Mouse (Mus musculus) lung, postnatal 0 days (tissue): ENCODE results near the gene Cenpo. TPM values are rescaled to one million over a fixed set of nuclear protein-coding genes. Genes with fewer than 3 reads are reported as not detected.

Source experiments
- ATAC-seq: fragments of 200-750 bp; cut with Nextera tagmentation; 2 replicates; pipeline ENCODE4 v1.8.0; 2017; ENCODE audit warnings: moderate library complexity
- DNase-seq: peaks from one replicate; pipeline ENCODE4 v3.0.0-alpha.2; 2016; ENCODE audit warnings: low spot score
- H3K27ac ChIP-seq: fragments of 300-500 bp; sonication (generic); 2 replicates; pipeline ENCODE4 v1.5.1; 2014; ENCODE audit warnings: antibody characterized with exemption, mild to moderate bottlenecking, low read length, mixed read lengths
- H3K27me3 ChIP-seq: fragments of 300-500 bp; sonication (generic); replicated peaks from 2 replicates; pipeline ENCODE4 v1.6.1; 2014; ENCODE audit warnings: low read length, mixed read lengths; ENCODE audit not compliant: insufficient read depth
- H3K36me3 ChIP-seq: fragments of 300-500 bp; sonication (generic); 2 replicates; pipeline ENCODE4 v1.6.1; 2014; ENCODE audit warnings: low read length, mixed read lengths; ENCODE audit not compliant: insufficient read depth
- H3K4me1 ChIP-seq: fragments of 300-500 bp; sonication (generic); 2 replicates; pipeline ENCODE4 v1.6.1; 2014; ENCODE audit warnings: antibody characterized with exemption, low read depth, low read length, mixed read lengths; ENCODE audit not compliant: insufficient read depth
- H3K4me2 ChIP-seq: fragments of 300-500 bp; sonication (generic); replicated peaks from 2 replicates; pipeline ENCODE4 v1.6.1; 2014; ENCODE audit warnings: low read depth, mild to moderate bottlenecking, low read length, moderate library complexity, mixed read lengths
- H3K4me3 ChIP-seq: fragments of 300-500 bp; sonication (generic); 2 replicates; pipeline ENCODE4 v1.5.1; 2014; ENCODE audit warnings: low read depth, low read length
- H3K9ac ChIP-seq: fragments of 300-500 bp; sonication (generic); replicated peaks from 2 replicates; pipeline ENCODE4 v1.6.1; 2014; ENCODE audit warnings: low read depth, mild to moderate bottlenecking
- H3K9me3 ChIP-seq: fragments of 300-500 bp; sonication (generic); 2 replicates; pipeline ENCODE4 v1.6.1; 2016; ENCODE audit warnings: low read length, mixed read lengths
- CTCF ChIP-seq: IDR thresholded peaks from 2 replicates; pipeline ENCODE4 v1.5.1; 2016; ENCODE audit warnings: antibody characterized with exemption, mild to moderate bottlenecking
- EP300 ChIP-seq: IDR thresholded peaks from 2 replicates; pipeline ENCODE4 v1.6.1; 2016; ENCODE audit warnings: antibody characterized with exemption, mild to moderate bottlenecking, control low read depth
- WGBS: fragments of 180-500 bp; shearing (Covaris S2); extraction: QIAGEN DNeasy Blood & Tissue Kit; methylation state at CpG from one replicate; pipeline ENCODE4 v1.1.7; 2014; 5-methylcytosine and 5-hydroxymethylcytosine counted together
- polyA plus RNA-seq: library from polyadenylated mRNA; unstranded; fragments of >200 nt; fragmentation: Nextera tagmentation; extraction: Ambion mirVana; gene quantifications from 2 replicates; pipeline ENCODE4 v1.2.1, GENCODE M21; 2015

Gene Cenpo
- polyA plus RNA-seq, 1 experiment from 2014 or later: 4.8 TPM

DNA sequence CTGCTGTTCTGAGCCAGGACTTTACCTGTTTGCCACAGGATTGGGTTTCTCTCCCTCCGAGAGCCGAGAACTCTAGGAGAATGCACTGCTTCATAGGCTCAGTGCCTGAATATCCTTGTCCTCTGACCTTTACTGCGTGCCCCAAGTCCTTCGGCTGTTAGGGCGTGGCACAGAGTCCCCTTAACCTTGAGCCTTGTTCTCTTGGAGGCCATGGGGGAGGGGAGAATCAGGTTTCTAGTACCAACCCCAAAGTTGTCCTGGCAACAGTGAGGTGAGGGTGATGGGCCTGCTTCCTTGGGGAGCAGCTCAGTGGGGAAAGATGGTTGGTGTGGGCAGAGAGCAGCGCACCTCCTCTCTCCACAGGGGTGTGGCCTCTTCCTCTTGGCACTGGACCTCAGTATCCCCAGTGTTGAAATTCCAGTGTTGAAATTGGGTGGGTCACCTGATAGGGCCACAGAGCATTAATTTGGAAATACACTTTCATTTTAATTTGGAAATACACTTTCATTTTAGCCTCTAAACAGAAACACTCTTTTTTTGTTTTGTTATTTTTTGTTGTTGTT is 54.3 kb downstream of the Cenpo start:
- H3K27me3 ChIP-seq: no peaks in the 10 kb centered on the region
- ATAC-seq (peak; percentile 46; the same call in 1 of the 2 replicates), DNase-seq (peak; percentile 30)
- no peak overlapping the region for H3K4me3 ChIP-seq
- H3K4me2 ChIP-seq: no peak overlapping the region
- no peaks in the 10 kb centered on the region for H3K9me3 ChIP-seq
- no peaks in the 10 kb centered on the region for H3K36me3 ChIP-seq
- 65% methylated on average over 6 of the region's 6 CpGs for WGBS
- TF ChIP-seq CTCF (no peak), EP300 (no peak)
- no peak overlapping the region for H3K27ac ChIP-seq
- no peaks in the 10 kb centered on the region for H3K4me1 ChIP-seq
- no peak overlapping the region for H3K9ac ChIP-seq

- H3K9me3 ChIP-seq: no peaks in the 10 kb centered on the region
- DNase-seq: no peak
- H3K4me2 ChIP-seq: no peak overlapping the region
- no peak overlapping the region for H3K27ac ChIP-seq
- H3K36me3 ChIP-seq: no peaks in the 10 kb centered on the region
- no peak overlapping the region for H3K9ac ChIP-seq
- TF ChIP-seq EP300 (no peak), CTCF (no peak)
- H3K4me3 ChIP-seq: no peak overlapping the region
- H3K4me1 ChIP-seq: no peaks in the 10 kb centered on the region
- 41% methylated on average over 5 of the region's 5 CpGs for WGBS
- ATAC-seq: no peak
- H3K27me3 ChIP-seq: no peaks in the 10 kb centered on the region
Observed at GRCm38 (mm10) chr12:4178839-4179238, 55.3 kb downstream of the Cenpo start.

- H3K4me2 ChIP-seq: no peak overlapping the region
- 78% methylated on average over 15 of the region's 15 CpGs for WGBS
- no peak for ATAC-seq
- DNase-seq: peak; percentile 7
- H3K36me3 ChIP-seq: no peaks in the 10 kb centered on the region
- no peak overlapping the region for H3K4me3 ChIP-seq
- H3K27me3 ChIP-seq: no peaks in the 10 kb centered on the region
- TF ChIP-seq EP300 (no peak), CTCF (no peak)
- no peak overlapping the region for H3K27ac ChIP-seq
- H3K4me1 ChIP-seq: no peaks in the 10 kb centered on the region
- no peak overlapping the region for H3K9ac ChIP-seq
- H3K9me3 ChIP-seq: no peaks in the 10 kb centered on the region
Observed at GRCm38 (mm10) chr12:4173108-4173790, 60.8 kb downstream of the Cenpo start.

DNA sequence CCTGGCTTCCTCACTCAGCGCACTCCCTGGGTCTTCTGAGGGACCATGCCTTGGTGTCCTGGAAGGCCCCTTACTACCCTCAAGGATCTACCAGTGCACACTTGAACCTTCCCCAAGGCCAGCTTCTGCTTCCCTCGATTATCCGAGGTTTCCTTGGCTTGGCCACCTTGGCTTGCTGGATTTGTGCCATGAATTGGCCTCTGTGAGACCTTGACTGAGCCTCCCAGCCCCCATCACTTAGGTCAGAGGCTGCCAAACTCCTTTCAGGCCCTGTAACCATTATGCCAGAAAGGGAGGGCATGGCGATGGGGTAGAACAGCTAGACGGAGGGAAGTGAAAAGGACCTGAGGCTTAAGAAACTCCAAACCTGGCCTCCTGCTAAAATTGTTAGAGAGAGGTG is 64.5 kb downstream of the Cenpo start:
- Histone ChIP-seq H3K36me3 (no peaks in the 10 kb centered on the region), H3K27me3 (no peaks in the 10 kb centered on the region), H3K4me1 (no peaks in the 10 kb centered on the region), H3K9ac (no peak overlapping the region), H3K4me2 (no peak overlapping the region), H3K27ac (no peak overlapping the region), H3K4me3 (no peak overlapping the region), H3K9me3 (no peaks in the 10 kb centered on the region)
- 89% methylated on average over 5 of the region's 5 CpGs for WGBS
- DNase-seq: no peak
- no peak for TF ChIP-seq CTCF
- no peak for TF ChIP-seq EP300
- ATAC-seq: no peak

GRCm38 (mm10) chr12:4169058-4169457 is 65.0 kb downstream of the Cenpo start:
- 94% methylated on average over 1 of the region's 1 CpGs for WGBS
- no peak for ATAC-seq
- H3K9me3 ChIP-seq: no peaks in the 10 kb centered on the region

DNA sequence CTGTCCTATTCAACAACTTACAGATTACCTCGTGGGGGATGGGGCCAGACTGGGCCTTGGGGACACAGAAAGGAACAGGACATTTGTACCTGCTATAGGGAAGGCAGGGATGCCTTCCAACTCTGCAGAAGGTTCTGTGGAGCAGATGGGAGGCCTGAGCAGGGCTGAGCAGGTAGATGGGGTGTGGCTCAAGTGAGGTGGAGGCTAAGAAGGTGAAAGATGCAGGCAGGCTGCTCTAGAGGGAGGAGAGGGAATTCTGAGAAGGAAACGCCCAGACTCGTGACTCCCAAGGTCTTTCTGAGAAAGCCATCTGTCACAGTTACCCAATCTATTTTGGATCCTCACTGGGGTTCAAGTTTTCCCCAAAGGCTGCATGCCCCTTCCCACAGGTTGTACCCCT is 67.1 kb downstream of the Cenpo start:
- 53% methylated on average over 3 of the region's 3 CpGs for WGBS
- ATAC-seq (no peak), DNase-seq (no peak)
- Histone ChIP-seq H3K9me3 (no peaks in the 10 kb centered on the region), H3K4me2 (no peak overlapping the region), H3K27ac (no peak overlapping the region), H3K9ac (no peak overlapping the region), H3K4me3 (no peak overlapping the region), H3K36me3 (no peaks in the 10 kb centered on the region), H3K4me1 (no peaks in the 10 kb centered on the region), H3K27me3 (no peaks in the 10 kb centered on the region)
- TF ChIP-seq CTCF (no peak), EP300 (no peak)

More at GRCm38 (mm10) chr12:4169058-4169457, 65.0 kb downstream of the Cenpo start:
- H3K4me3 ChIP-seq: no peak overlapping the region
- TF ChIP-seq EP300 (no peak), CTCF (no peak)
- H3K36me3 ChIP-seq: no peaks in the 10 kb centered on the region
- H3K4me1 ChIP-seq: no peaks in the 10 kb centered on the region
- H3K27me3 ChIP-seq: no peaks in the 10 kb centered on the region
- DNase-seq: no peak
- no peak overlapping the region for H3K9ac ChIP-seq
- H3K4me2 ChIP-seq: no peak overlapping the region
- H3K27ac ChIP-seq: no peak overlapping the region

GRCm38 (mm10) chr12:4162886-4163285 is 71.2 kb downstream of the Cenpo start:
- H3K27me3 ChIP-seq: no peaks in the 10 kb centered on the region
- no peak overlapping the region for H3K9ac ChIP-seq
- 33% methylated on average over 2 of the region's 2 CpGs for WGBS
- no peaks in the 10 kb centered on the region; the same call in 1 of the 2 replicates for H3K4me1 ChIP-seq
- DNase-seq (no peak), ATAC-seq (no peak)
- no peak overlapping the region for H3K4me3 ChIP-seq
- H3K27ac ChIP-seq: no peak overlapping the region
- TF ChIP-seq CTCF (no peak), EP300 (no peak)
- no peaks in the 10 kb centered on the region for H3K9me3 ChIP-seq
- no peaks in the 10 kb centered on the region for H3K36me3 ChIP-seq
- H3K4me2 ChIP-seq: no peak overlapping the region
